Mouse (Mus musculus) heart, postnatal 0 days (tissue): Measurements from ENCODE around the gene Vac14.

Experiments
- CTCF ChIP-seq: IDR thresholded peaks from 2 replicates; pipeline ENCODE4 v1.5.1; 2016; ENCODE audit warnings: antibody characterized with exemption, control low read depth, low read depth
- EP300 ChIP-seq: IDR thresholded peaks from 2 replicates; pipeline ENCODE4 v1.6.1; 2016; ENCODE audit warnings: antibody characterized with exemption, low read depth

- TF ChIP-seq CTCF = no peak
- no peak for TF ChIP-seq EP300
Measured at GRCm38 (mm10) chr8:110671309-110671708, 52.9 kb downstream of the Vac14 start.
